Mouse (Mus musculus) adrenal gland (tissue): ENCODE data around the gene Sepsecs.
"Not testable (repeated sequence)": the region's sequence is repeated elsewhere in the genome, so short reads cannot be mapped to it uniquely, and the experiment has no call there.

Experiments used
- intact Hi-C: fragments of 180-260 bp; cut with DNase I; formaldehyde crosslinking; loops from one replicate; pipeline ENCODE4 v1.15.1; 2025
- long read RNA-seq, 2 experiments: library from polyadenylated mRNA; unstranded; transcript quantifications; one replicate each; pipeline ENCODE4 v2.0.0; 2020; ENCODE audit warnings: borderline replicate concordance in 1 of 2; ENCODE audit not compliant: insufficient replicate concordance in 1 of 2

Sepsecs gene
- long read RNA-seq, experiment 1, full-length matches to known transcripts = 3 of 5 reads
- long read RNA-seq, experiment 1, partial matches to known transcripts = 1 of 5 reads
- long read RNA-seq, experiment 1, other reads (novel, unspliced or antisense) = 1 of 5 reads
- long read RNA-seq, experiment 2, full-length matches to known transcripts = 6 of 12 reads
- long read RNA-seq, experiment 2, partial matches to known transcripts = 3 of 12 reads
- long read RNA-seq, experiment 2, other reads (novel, unspliced or antisense) = 3 of 12 reads

- intact Hi-C loops = loop anchor here (10.0 kb wide), 1 partner anchor 145 kb away; no protein-coding TSS in a partner anchor
Observed at GRCm38 (mm10) chr5:52669426-52670191, at the start of gene Sepsecs. TSS of gene Sepsecs (minus strand) at chr5:52669708.

- intact Hi-C loops = no loop called here
Observed at GRCm38 (mm10) chr5:52716742-52717448, 47.4 kb upstream of the Sepsecs start.

GRCm38 (mm10) chr5:52712704-52713103 lies 43.2 kb upstream of the Sepsecs start:
- intact Hi-C loops = no loop called here

GRCm38 (mm10) chr5:52704562-52704961 lies 35.1 kb upstream of the Sepsecs start:
- intact Hi-C loops = no loop called here

- intact Hi-C loops = not testable (repeated sequence)
Observed at GRCm38 (mm10) chr5:52697882-52698440, 28.5 kb upstream of the Sepsecs start.

- intact Hi-C loops = no loop called here
Observed at GRCm38 (mm10) chr5:52697291-52697690, 27.8 kb upstream of the Sepsecs start.

GRCm38 (mm10) chr5:52687741-52688455 lies 18.4 kb upstream of the Sepsecs start:
- intact Hi-C loops = no loop called here

GRCm38 (mm10) chr5:52681111-52681510 lies 11.6 kb upstream of the Sepsecs start:
- intact Hi-C loops = no loop called here

GRCm38 (mm10) chr5:52680191-52680590 lies 10.7 kb upstream of the Sepsecs start:
- intact Hi-C loops = no loop called here

GRCm38 (mm10) chr5:52678498-52679070 lies 9.1 kb upstream of the Sepsecs start:
- intact Hi-C loops = no loop called here

GRCm38 (mm10) chr5:52677126-52677525 lies 7.6 kb upstream of the Sepsecs start:
- intact Hi-C loops = no loop called here

- intact Hi-C loops = no loop called here
Observed at GRCm38 (mm10) chr5:52674384-52675069, 5.0 kb upstream of the Sepsecs start.

GRCm38 (mm10) chr5:52673341-52673740 lies 3.8 kb upstream of the Sepsecs start:
- intact Hi-C loops = no loop called here

- intact Hi-C loops = no loop called here
Observed at GRCm38 (mm10) chr5:52670745-52671144, 1.2 kb upstream of the Sepsecs start.

- intact Hi-C loops = loop anchor here (10.0 kb wide), 1 partner anchor 148 kb away; no protein-coding TSS in a partner anchor
Observed at GRCm38 (mm10) chr5:52666766-52667165, 2.7 kb downstream of the Sepsecs start.

- intact Hi-C loops = no loop called here
Observed at GRCm38 (mm10) chr5:52657957-52658356, 11.6 kb downstream of the Sepsecs start.

GRCm38 (mm10) chr5:52657336-52657735 lies 12.2 kb downstream of the Sepsecs start:
- intact Hi-C loops = no loop called here

GRCm38 (mm10) chr5:52655992-52656391 lies 13.5 kb downstream of the Sepsecs start:
- intact Hi-C loops = no loop called here

GRCm38 (mm10) chr5:52654961-52655360 lies 14.5 kb downstream of the Sepsecs start:
- intact Hi-C loops = no loop called here

GRCm38 (mm10) chr5:52652606-52653005 lies 16.9 kb downstream of the Sepsecs start:
- intact Hi-C loops = no loop called here
